11 mouse cellular contexts compared by ENCODE assay signal in the genomic region with DNA sequence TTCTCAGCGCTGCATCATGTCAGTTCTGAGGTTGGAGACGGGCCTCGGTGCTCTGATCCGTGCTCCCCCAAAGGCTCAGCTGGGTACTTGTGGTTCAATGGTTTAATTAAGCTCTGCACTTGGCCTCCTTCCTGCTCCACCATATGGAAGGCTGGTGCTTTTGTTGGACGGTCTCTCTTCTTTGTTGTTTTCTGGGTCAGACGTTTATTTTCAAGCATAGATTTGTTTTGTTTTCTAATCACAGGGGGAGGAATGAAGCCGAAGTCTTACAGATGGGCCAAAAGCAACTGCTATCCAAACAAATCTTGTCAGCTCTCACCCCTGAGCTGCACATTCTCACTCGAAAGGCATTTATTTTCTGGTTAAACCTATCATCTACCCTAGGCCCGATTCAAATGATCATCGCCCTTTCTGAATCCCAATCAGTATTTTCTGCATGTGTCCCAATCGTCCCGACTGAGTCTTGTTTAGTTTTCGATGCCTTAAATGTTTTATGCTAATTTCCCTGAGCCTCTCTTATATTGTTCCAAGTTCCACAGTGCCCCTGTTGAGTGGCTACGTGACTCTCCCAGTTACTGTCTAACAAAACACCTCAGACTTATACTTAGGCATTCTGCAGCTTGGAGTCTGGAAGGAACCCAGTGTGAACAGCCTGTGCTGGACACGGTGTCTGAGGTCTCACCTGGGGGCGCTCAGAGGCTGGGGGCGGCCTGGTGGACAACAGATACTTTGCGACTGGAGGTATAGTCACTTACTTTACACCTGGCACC. TPM values are rescaled to one million over a fixed set of nuclear protein-coding genes. Genes with fewer than 3 reads are reported as not detected.
DNase-seq lines count a peak whose midpoint lies in the region; ATAC-seq lines count a peak whose summit lies in the region.
"Had no signal": no experiment of that assay in that cellular context is flagged by ENCODE, and none has a peak within 500 bp of the region (broad histone marks: within the 10 kb centered on the region; RNA-seq: fewer than 3 reads in every experiment).

No protein-coding gene starts in this region.

- 73% methylated on average over 18 of the region's 18 CpGs for WGBS in hindbrain, embryonic 10.5 days
- 72% methylated on average over 18 of the region's 18 CpGs for WGBS in hindbrain, embryonic 11.5 days
- WGBS in forebrain, embryonic 12.5 days: 50% methylated on average over 18 of the region's 18 CpGs
- WGBS in midbrain, embryonic 13.5 days: 61% methylated on average over 18 of the region's 18 CpGs

- H3K9me3 ChIP-seq in hindbrain, embryonic 10.5 days: no peaks in the 10 kb centered on the region
- no peaks in the 10 kb centered on the region for H3K9me3 ChIP-seq in hindbrain, embryonic 11.5 days (ENCODE audit: control insufficient read depth, low read length)
- H3K9me3 ChIP-seq in forebrain, embryonic 12.5 days: no peaks in the 10 kb centered on the region
- H3K9me3 ChIP-seq in midbrain, embryonic 13.5 days: no peaks in the 10 kb centered on the region
- H3K9me3 ChIP-seq: liver, embryonic 12.5 days had no signal

- 0 out of 2 replicates have a peak, but pooled peaks cover 3% of the 10 kb centered on the region for H3K4me1 ChIP-seq in hindbrain, embryonic 10.5 days (replicated peaks)
- no peaks in the 10 kb centered on the region for H3K4me1 ChIP-seq in hindbrain, embryonic 11.5 days (replicated peaks; ENCODE audit: control insufficient read depth, insufficient read depth, low read length)
- H3K4me1 ChIP-seq in forebrain, embryonic 12.5 days: peaks cover 17% of the 10 kb centered on the region
- peaks cover 7% of the 10 kb centered on the region; the same call in 1 of the 2 replicates for H3K4me1 ChIP-seq in midbrain, embryonic 13.5 days (replicated peaks)

- peak overlapping the region; percentile 30; the same call in 1 of the 2 replicates for H3K27ac ChIP-seq in hindbrain, embryonic 10.5 days
- H3K27ac ChIP-seq in hindbrain, embryonic 11.5 days (ENCODE audit: low read depth, low read length): no peak overlapping the region
- peak overlapping the region; percentile 83 for H3K27ac ChIP-seq in forebrain, embryonic 12.5 days
- H3K27ac ChIP-seq in midbrain, embryonic 13.5 days: peak overlapping the region; percentile 37
- H3K27ac ChIP-seq: liver, embryonic 12.5 days had no signal

- H3K4me2 ChIP-seq in hindbrain, embryonic 11.5 days (replicated peaks; ENCODE audit: low read depth, low read length): no peak overlapping the region
- no peak overlapping the region for H3K4me2 ChIP-seq in forebrain, embryonic 12.5 days
- H3K4me2 ChIP-seq in midbrain, embryonic 13.5 days (replicated peaks): no peak overlapping the region
- H3K4me2 ChIP-seq: liver, embryonic 12.5 days had no signal

- H3K36me3 ChIP-seq in hindbrain, embryonic 10.5 days: no peaks in the 10 kb centered on the region
- H3K36me3 ChIP-seq in hindbrain, embryonic 11.5 days (ENCODE audit: control insufficient read depth, insufficient read depth, low read length): no peaks in the 10 kb centered on the region
- no peaks in the 10 kb centered on the region for H3K36me3 ChIP-seq in forebrain, embryonic 12.5 days (replicated peaks)
- no peaks in the 10 kb centered on the region for H3K36me3 ChIP-seq in midbrain, embryonic 13.5 days
- H3K36me3 ChIP-seq: liver, embryonic 12.5 days had no signal

- no peaks in the 10 kb centered on the region for H3K27me3 ChIP-seq in hindbrain, embryonic 10.5 days (ENCODE audit: insufficient read depth, poor library complexity, severe bottlenecking)
- H3K27me3 ChIP-seq in hindbrain, embryonic 11.5 days (ENCODE audit: control insufficient read depth, insufficient read depth, low read length): no peaks in the 10 kb centered on the region
- H3K27me3 ChIP-seq in forebrain, embryonic 12.5 days: no peaks in the 10 kb centered on the region
- H3K27me3 ChIP-seq in midbrain, embryonic 13.5 days: no peaks in the 10 kb centered on the region

- peak; percentile 7 for DNase-seq in hindbrain, embryonic 10.5 days (ENCODE audit: low spot score)
- no peak for DNase-seq in hindbrain, embryonic 11.5 days (ENCODE audit: low spot score)
- DNase-seq in cerebellum, adult 11 months: peak; percentile 62
- no peak for DNase-seq in frontal cortex, postnatal 25 days (ENCODE audit: low spot score in 2 of 2)
- no peak for DNase-seq in B cell, adult 2 months
- DNase-seq: adrenal gland, adult 8-10 months; kidney, adult 11 months had no signal

- no peak overlapping the region for H3K4me3 ChIP-seq in hindbrain, embryonic 10.5 days
- H3K4me3 ChIP-seq in hindbrain, embryonic 11.5 days (ENCODE audit: low read depth, low read length): no peak overlapping the region
- H3K4me3 ChIP-seq in forebrain, embryonic 12.5 days (replicated peaks): no peak overlapping the region
- no peak overlapping the region for H3K4me3 ChIP-seq in midbrain, embryonic 13.5 days (replicated peaks)
- H3K4me3 ChIP-seq: liver, embryonic 12.5 days had no signal

- no peak overlapping the region for H3K9ac ChIP-seq in hindbrain, embryonic 11.5 days (ENCODE audit: low read depth, low read length)
- H3K9ac ChIP-seq in forebrain, embryonic 12.5 days: no peak overlapping the region
- H3K9ac ChIP-seq in midbrain, embryonic 13.5 days (replicated peaks): no peak overlapping the region
- H3K9ac ChIP-seq: liver, embryonic 12.5 days had no signal

- no peak for ATAC-seq in hindbrain, embryonic 11.5 days (ENCODE audit: low FRiP score)
- peak; percentile 78 for ATAC-seq in forebrain, embryonic 12.5 days (ENCODE audit: low FRiP score)
- peak; percentile 90 for ATAC-seq in midbrain, embryonic 13.5 days
- no peak for ATAC-seq in megakaryocyte-erythroid progenitor cell, adult 5-6 weeks (replicated peaks; ENCODE audit: low FRiP score, low TSS enrichment, poor library complexity, severe bottlenecking)
- ATAC-seq: liver, embryonic 12.5 days had no signal

RNA-seq across cellular contexts. Expression of gene Slc30a10, which starts 12.8 kb away (rescaled TPM):
- 1.3 and 1.6 TPM in 2 replicates for polyA plus RNA-seq in hindbrain, embryonic 10.5 days (2016; fragmentation: Nextera tagmentation; extraction: Ambion mirVana)
- 1.5 TPM in 2 replicates for polyA plus RNA-seq in hindbrain, embryonic 11.5 days (2014; fragmentation: Nextera tagmentation; extraction: Ambion mirVana)
- 4.4 and 4.6 TPM in 2 replicates for polyA plus RNA-seq in forebrain, embryonic 12.5 days (2016; fragmentation: Nextera tagmentation; extraction: Ambion mirVana)
- 2.3 and 3.1 TPM in 2 replicates for polyA plus RNA-seq in midbrain, embryonic 13.5 days (2015; fragmentation: Nextera tagmentation; extraction: Ambion mirVana)
- total RNA-seq in megakaryocyte-erythroid progenitor cell, adult 5-6 weeks (2014; fragmentation: Nextera tagmentation): 0.96 and 1.1 TPM in 2 replicates
- 1.7 TPM in 1 of 2 replicates, not detected in the other for total RNA-seq in megakaryocyte-erythroid progenitor cell, adult 5-6 weeks (2017)
- total RNA-seq: adrenal gland, adult 8-10 months had no signal

Comparison
In these comparisons a context has a peak if more than half of its experiments do, and no peak if none do; other contexts are left out.
1. DNase-seq: peak in hindbrain, embryonic 10.5 days (single experiment) and cerebellum, adult 11 months (single experiment); none in hindbrain, embryonic 11.5 days (single experiment), frontal cortex, postnatal 25 days (0 of 2) and B cell, adult 2 months (0 of 2).
2. ATAC-seq: peak in forebrain, embryonic 12.5 days (single experiment) and midbrain, embryonic 13.5 days (single experiment); none in hindbrain, embryonic 11.5 days (single experiment) and megakaryocyte-erythroid progenitor cell, adult 5-6 weeks (single experiment).